Mouse (Mus musculus) limb, embryonic 15.5 days (tissue): Measurements from ENCODE around the gene Ryr1. TPM values are rescaled to one million over a fixed set of nuclear protein-coding genes. Genes with fewer than 3 reads are reported as not detected.
"Not testable (repeated sequence)": the region's sequence is repeated elsewhere in the genome, so short reads cannot be mapped to it uniquely, and the experiment has no call there.

ENCODE experiments used
- ATAC-seq: fragments of 200-750 bp; cut with Nextera tagmentation; 2 replicates; pipeline ENCODE4 v1.8.0; 2017; ENCODE audit warnings: low read depth, moderate TSS enrichment; ENCODE audit not compliant: insufficient number of reproducible peaks, low FRiP score, low TSS enrichment
- H3K27ac ChIP-seq: fragments of 300-500 bp; sonication (generic); 2 replicates; pipeline ENCODE4 v1.5.1; 2015; ENCODE audit warnings: moderate library complexity, mild to moderate bottlenecking, inconsistent platforms
- H3K27me3 ChIP-seq: fragments of 300-500 bp; sonication (generic); 2 replicates; pipeline ENCODE4 v1.6.1; 2015; ENCODE audit warnings: inconsistent platforms
- H3K36me3 ChIP-seq: fragments of 300-500 bp; sonication (generic); 2 replicates; pipeline ENCODE4 v1.6.1; 2015; ENCODE audit warnings: inconsistent platforms
- H3K4me1 ChIP-seq: fragments of 300-500 bp; sonication (generic); 2 replicates; pipeline ENCODE4 v1.6.1; 2015; ENCODE audit warnings: inconsistent platforms
- H3K4me2 ChIP-seq: fragments of 300-500 bp; sonication (generic); 2 replicates; pipeline ENCODE4 v1.6.1; 2015; ENCODE audit warnings: mild to moderate bottlenecking, inconsistent platforms
- H3K4me3 ChIP-seq: fragments of 300-500 bp; sonication (generic); 2 replicates; pipeline ENCODE4 v1.5.1; 2015; ENCODE audit warnings: mild to moderate bottlenecking, inconsistent platforms
- H3K9ac ChIP-seq: fragments of 300-500 bp; sonication (generic); 2 replicates; pipeline ENCODE4 v1.6.1; 2015; ENCODE audit warnings: inconsistent platforms
- H3K9me3 ChIP-seq: fragments of 300-500 bp; sonication (generic); 2 replicates; pipeline ENCODE4 v1.6.1; 2016; ENCODE audit warnings: inconsistent platforms
- WGBS: fragments of 180-500 bp; shearing (Covaris S2); methylation state at CpG from one replicate; pipeline ENCODE4 v1.1.7; 2015; 5-methylcytosine and 5-hydroxymethylcytosine counted together
- polyA plus RNA-seq: library from polyadenylated mRNA; unstranded; fragments of >200 nt; fragmentation: Nextera tagmentation; extraction: Ambion mirVana; gene quantifications from 2 replicates; pipeline ENCODE4 v1.2.1, GENCODE M21; 2015

Ryr1 gene
- polyA plus RNA-seq, 1 experiment from 2014 or later: 5.1 TPM

GRCm38 (mm10) chr7:28971029-28971428 lies 153.9 kb downstream of the Ryr1 start:
- no peaks in the 10 kb centered on the region for H3K9me3 ChIP-seq
- no peak overlapping the region for H3K9ac ChIP-seq
- WGBS: 85% methylated on average over 7 of the region's 7 CpGs
- no peak overlapping the region for H3K4me3 ChIP-seq
- peak overlapping the region; percentile 28; the same call in 1 of the 2 replicates for H3K27ac ChIP-seq
- H3K4me1 ChIP-seq: peaks cover 22% of the 10 kb centered on the region
- ATAC-seq: no peak
- peaks cover 53% of the 10 kb centered on the region for H3K36me3 ChIP-seq
- H3K27me3 ChIP-seq: no peaks in the 10 kb centered on the region
- H3K4me2 ChIP-seq: no peak overlapping the region

- Histone ChIP-seq H3K36me3 (peaks cover 49% of the 10 kb centered on the region), H3K9ac (no peak overlapping the region), H3K4me1 (peaks cover 22% of the 10 kb centered on the region), H3K27ac (0 out of 2 replicates have a peak overlapping the region, but pooled peaks have one; percentile 30), H3K9me3 (no peaks in the 10 kb centered on the region), H3K27me3 (no peaks in the 10 kb centered on the region), H3K4me3 (no peak overlapping the region), H3K4me2 (no peak overlapping the region)
- 66% methylated on average over 12 of the region's 12 CpGs for WGBS
- ATAC-seq: no peak
These were observed 155.1 kb downstream of the Ryr1 start for GRCm38 (mm10) chr7:28969672-28970394.

DNA sequence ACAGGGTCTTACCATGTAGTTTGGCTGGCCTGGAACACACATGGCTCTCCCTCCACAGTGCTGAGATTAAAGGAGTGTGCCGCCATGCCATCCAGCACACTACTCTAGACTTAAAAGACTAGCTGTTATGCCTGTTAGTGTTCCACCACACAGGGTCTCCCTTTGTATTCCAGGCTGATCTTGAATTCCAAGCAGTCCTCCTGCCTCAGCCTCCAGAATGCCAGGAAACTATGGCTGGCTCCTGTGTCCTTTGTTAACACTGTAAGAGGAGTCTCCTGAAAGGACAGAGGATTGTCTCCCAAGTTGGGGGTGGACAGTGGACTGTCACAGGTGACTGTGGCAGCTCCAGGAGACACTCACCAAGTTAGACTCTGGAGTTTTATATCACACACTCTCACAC lies 155.7 kb downstream of the Ryr1 start:
- Histone ChIP-seq H3K27ac (peak overlapping the region; percentile 30; the same call in 1 of the 2 replicates), H3K4me1 (peaks cover 22% of the 10 kb centered on the region), H3K4me3 (no peak overlapping the region), H3K9me3 (no peaks in the 10 kb centered on the region), H3K36me3 (peaks cover 44% of the 10 kb centered on the region), H3K4me2 (no peak overlapping the region), H3K9ac (no peak overlapping the region), H3K27me3 (no peaks in the 10 kb centered on the region)
- 92% methylated on average over 1 of the region's 1 CpGs for WGBS
- ATAC-seq: no peak

DNA sequence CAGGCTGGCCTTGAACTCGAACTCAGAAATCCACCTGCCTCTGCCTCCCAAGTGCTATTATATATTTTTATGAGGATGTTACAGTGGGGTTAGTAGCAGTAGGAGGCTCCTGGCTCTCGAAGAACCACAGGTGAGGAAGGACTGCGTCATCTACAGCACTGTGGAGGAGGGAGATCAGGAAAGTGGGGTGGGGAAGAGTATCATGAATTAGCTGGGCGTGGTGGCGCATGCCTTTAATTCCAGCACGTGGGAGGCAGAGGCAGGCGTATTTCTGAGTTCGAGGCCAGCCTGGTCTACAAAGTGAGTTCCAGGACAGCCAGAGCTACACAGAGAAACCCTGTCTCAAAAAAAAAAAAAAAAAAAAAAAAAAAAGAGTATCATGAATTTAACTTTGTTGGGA lies 156.9 kb downstream of the Ryr1 start:
- WGBS: 95% methylated on average over 8 of the region's 8 CpGs

GRCm38 (mm10) chr7:28966751-28967505 lies 158.1 kb downstream of the Ryr1 start:
- H3K4me3 ChIP-seq: no peak overlapping the region
- H3K4me2 ChIP-seq: no peak overlapping the region
- H3K9me3 ChIP-seq: no peaks in the 10 kb centered on the region
- no peak overlapping the region for H3K9ac ChIP-seq
- H3K36me3 ChIP-seq: peaks cover 26% of the 10 kb centered on the region
- peak overlapping the region; percentile 14 for H3K27ac ChIP-seq
- no peaks in the 10 kb centered on the region for H3K27me3 ChIP-seq
- peaks cover 18% of the 10 kb centered on the region for H3K4me1 ChIP-seq
- ATAC-seq: no peak
- 72% methylated on average over 4 of the region's 4 CpGs for WGBS

More for the DNA sequence above, 156.9 kb downstream of the Ryr1 start:
- not testable (repeated sequence) for H3K27me3 ChIP-seq, H3K9me3 ChIP-seq, H3K27ac ChIP-seq, ATAC-seq, H3K9ac ChIP-seq, H3K4me3 ChIP-seq, H3K4me2 ChIP-seq
- peaks cover 32% of the 10 kb centered on the region for H3K36me3 ChIP-seq
- peaks cover 22% of the 10 kb centered on the region for H3K4me1 ChIP-seq

GRCm38 (mm10) chr7:28966181-28966580 lies 158.8 kb downstream of the Ryr1 start:
- WGBS: 45% methylated on average over 4 of the region's 5 CpGs
- H3K9me3 ChIP-seq: no peaks in the 10 kb centered on the region
- ATAC-seq: no peak

GRCm38 (mm10) chr7:28965346-28965840 lies 159.6 kb downstream of the Ryr1 start:
- no peaks in the 10 kb centered on the region for H3K27me3 ChIP-seq
- no peak overlapping the region for H3K4me2 ChIP-seq
- H3K9me3 ChIP-seq: no peaks in the 10 kb centered on the region
- H3K4me1 ChIP-seq: peaks cover 18% of the 10 kb centered on the region
- no peak overlapping the region for H3K9ac ChIP-seq
- no peak for ATAC-seq
- WGBS: 69% methylated on average over 5 of the region's 5 CpGs
- H3K4me3 ChIP-seq: no peak overlapping the region
- H3K36me3 ChIP-seq: peaks cover 12% of the 10 kb centered on the region
- H3K27ac ChIP-seq: no peak overlapping the region

More at GRCm38 (mm10) chr7:28966181-28966580, 158.8 kb downstream of the Ryr1 start:
- Histone ChIP-seq H3K4me2 (no peak overlapping the region), H3K9ac (no peak overlapping the region), H3K4me3 (no peak overlapping the region), H3K36me3 (peaks cover 20% of the 10 kb centered on the region), H3K27ac (peak overlapping the region; percentile 14; the same call in 1 of the 2 replicates), H3K27me3 (no peaks in the 10 kb centered on the region), H3K4me1 (peaks cover 14% of the 10 kb centered on the region)

- 0 out of 2 replicates have a peak overlapping the region, but pooled peaks have one; percentile 43 for H3K27ac ChIP-seq
- H3K4me2 ChIP-seq: no peak overlapping the region
- H3K4me3 ChIP-seq: no peak overlapping the region
- no peak overlapping the region for H3K9ac ChIP-seq
- H3K27me3 ChIP-seq: no peaks in the 10 kb centered on the region
- no peaks in the 10 kb centered on the region for H3K9me3 ChIP-seq
- no peak for ATAC-seq
- H3K4me1 ChIP-seq: peaks cover 33% of the 10 kb centered on the region
- H3K36me3 ChIP-seq: no peaks in the 10 kb centered on the region
- 81% methylated on average over 3 of the region's 3 CpGs for WGBS
These were observed 161.5 kb downstream of the Ryr1 start for GRCm38 (mm10) chr7:28963399-28963923.

- peak within 1 kb of the TSS; percentile 98 for H3K9ac ChIP-seq
- H3K4me1 ChIP-seq: peaks cover 46% of the 10 kb centered on the region
- peak within 1 kb of the TSS; percentile 79 for H3K4me2 ChIP-seq
- no peaks in the 10 kb centered on the region for H3K27me3 ChIP-seq
- H3K9me3 ChIP-seq: no peaks in the 10 kb centered on the region
- no peaks in the 10 kb centered on the region for H3K36me3 ChIP-seq
- H3K27ac ChIP-seq: peak within 1 kb of the TSS; percentile 92
- ATAC-seq: peak; percentile 92
- under 1% methylated on average over 76 of the region's 76 CpGs for WGBS
- peak within 1 kb of the TSS; percentile 99 for H3K4me3 ChIP-seq
These were observed 162.9 kb downstream of the Ryr1 start, which contains the start of gene Actn4 for GRCm38 (mm10) chr7:28961927-28962670. Gene Actn4 (minus strand): TSS chr7:28962340.

GRCm38 (mm10) chr7:28961584-28961926 lies 163.4 kb downstream of the Ryr1 start:
- Histone ChIP-seq H3K27me3 (no peaks in the 10 kb centered on the region), H3K9ac (peak overlapping the region; percentile 98), H3K9me3 (no peaks in the 10 kb centered on the region), H3K4me2 (peak overlapping the region; percentile 79), H3K4me3 (peak overlapping the region; percentile 99), H3K36me3 (no peaks in the 10 kb centered on the region), H3K27ac (peak overlapping the region; percentile 92), H3K4me1 (peaks cover 50% of the 10 kb centered on the region)
- under 1% methylated on average over 7 of the region's 7 CpGs for WGBS
- ATAC-seq: no peak

- 14% methylated on average over 9 of the region's 9 CpGs for WGBS
- no peaks in the 10 kb centered on the region for H3K36me3 ChIP-seq
- H3K9me3 ChIP-seq: no peaks in the 10 kb centered on the region
- no peak for ATAC-seq
- H3K27me3 ChIP-seq: no peaks in the 10 kb centered on the region
- H3K4me3 ChIP-seq: peak overlapping the region; percentile 99
- H3K4me2 ChIP-seq: peak overlapping the region; percentile 79
- H3K4me1 ChIP-seq: peaks cover 54% of the 10 kb centered on the region
- peak overlapping the region; percentile 92 for H3K27ac ChIP-seq
- peak overlapping the region; percentile 98 for H3K9ac ChIP-seq
These were observed 164.5 kb downstream of the Ryr1 start for GRCm38 (mm10) chr7:28960354-28961046.
